Mouse (Mus musculus): ENCODE data around the gene Plekhb1. TPM values are rescaled to one million over a fixed set of nuclear protein-coding genes. Genes with fewer than 3 reads are reported as not detected.
A peak's percentile ranks its signal among the peaks of the same experiment; 100 is the strongest.

Gene Plekhb1
- total and polyA plus RNA-seq, 3 experiments = 0.12 to 0.40 TPM; not detected in 1

DNA sequence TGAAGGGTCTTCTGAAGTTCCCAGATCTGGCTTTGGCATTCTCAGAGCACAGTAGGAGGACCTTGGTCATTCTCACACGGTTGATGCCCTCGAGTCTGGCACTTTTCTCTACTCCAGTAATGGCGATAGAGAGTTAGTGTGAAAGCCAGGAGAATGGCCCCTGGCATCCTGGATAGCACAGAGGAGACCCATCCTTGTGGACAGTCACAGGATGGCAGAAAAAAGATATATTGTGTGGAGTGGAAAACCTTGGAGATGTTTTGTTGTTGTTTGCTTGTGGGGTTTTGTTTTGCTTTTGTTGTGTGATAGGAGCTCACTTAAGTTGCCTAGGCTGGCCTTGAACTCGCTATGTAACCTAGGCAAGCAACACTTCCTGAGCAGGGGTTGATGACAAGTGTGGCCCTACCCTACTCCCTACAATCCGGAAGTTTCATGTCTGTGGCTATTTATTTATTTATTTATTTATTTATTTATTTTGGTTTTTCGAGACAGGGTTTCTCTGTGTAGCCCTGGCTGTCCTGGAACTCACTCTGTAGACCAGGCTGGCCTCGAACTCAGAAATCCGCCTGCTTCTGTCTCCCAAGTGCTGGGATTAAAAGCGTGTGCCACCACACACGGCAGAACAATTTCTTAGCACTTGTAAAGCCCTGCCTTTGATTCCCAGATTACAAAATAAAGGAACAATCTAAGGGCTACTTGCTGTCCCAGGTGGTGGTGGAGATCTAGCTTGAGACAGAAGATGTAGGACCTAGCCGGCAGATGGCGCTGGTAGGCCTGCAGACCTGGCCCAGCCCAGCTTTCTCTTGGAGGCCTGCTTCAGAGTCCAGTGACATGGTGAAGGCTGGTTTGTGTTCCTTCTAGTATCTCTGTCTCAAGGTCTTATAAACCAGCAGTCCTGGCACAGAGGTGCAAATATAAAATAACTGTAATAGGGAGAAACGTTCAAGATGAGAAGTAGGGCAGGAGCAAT lies 23.1 kb upstream of the Plekhb1 start:
- Histone ChIP-seq H3K4me3 (ENCODE audit: control insufficient read depth in 1 of 2, insufficient read depth in 1 of 2, low read depth in 2 of 2, low read length in 2 of 2) (no peak overlapping the region), H3K27me3 (ENCODE audit: control insufficient read depth in 1 of 2, insufficient read depth in 2 of 2, low read length in 2 of 2) (no peaks in the 10 kb centered on the region), H3K9ac (ENCODE audit: control insufficient read depth, low read depth, low read length, poor library complexity, severe bottlenecking) (no peak overlapping the region), H3K36me3 (ENCODE audit: control insufficient read depth in 1 of 2, insufficient read depth in 2 of 2, low read length in 2 of 2) (peaks cover 0 to 13% of the 10 kb centered on the region in 2 experiments; a peak in 2 of 4 replicates), H3K9me3 (replicated peaks; ENCODE audit: insufficient read depth, low read length) (no peaks in the 10 kb centered on the region), H3K79me2 (ENCODE audit: control insufficient read depth, insufficient read depth, low read length, poor library complexity) (no peaks in the 10 kb centered on the region), H3K27ac (ENCODE audit: control insufficient read depth, low read depth, low read length) (peak overlapping the region; percentile 16), H3K4me1 (ENCODE audit: control insufficient read depth in 1 of 2, insufficient read depth in 2 of 2, low read length in 2 of 2) (peaks cover 0 to 9% of the 10 kb centered on the region in 2 experiments; a peak in 1 of 4 replicates)
- TF ChIP-seq NRF1 (IDR thresholded peaks at IDR 0.05; ENCODE audit: insufficient read depth, low read depth, low read length, poor library complexity, severe bottlenecking) (no peak), POLR2AphosphoS5 (IDR thresholded peaks at IDR 0.05; ENCODE audit: borderline replicate concordance, low read depth, low read length) (no peak), MXI1 (IDR thresholded peaks at IDR 0.05; ENCODE audit: low read depth, low read length) (no peak), CHD2 (IDR thresholded peaks at IDR 0.05; ENCODE audit: low read length) (no peak), SIN3A (IDR thresholded peaks at IDR 0.05; ENCODE audit: low read length) (0 out of 2 replicates have a peak, but pooled peaks have one; percentile 5), TBP (IDR thresholded peaks at IDR 0.05; ENCODE audit: low read depth, low read length) (no peak), USF1 (IDR thresholded peaks at IDR 0.05; ENCODE audit: low read depth, low read length) (no peak), ZC3H11A (IDR thresholded peaks at IDR 0.05; ENCODE audit: low read depth, low read length) (peak; percentile 64), POLR2AphosphoS2 (IDR thresholded peaks at IDR 0.05; ENCODE audit: low read length) (no peak), SMC3 (IDR thresholded peaks at IDR 0.05; ENCODE audit: low read depth, low read length) (peak; percentile 69), RAD21 (IDR thresholded peaks at IDR 0.05; ENCODE audit: low read depth, low read length) (peak; percentile 61), CTCF (IDR thresholded peaks at IDR 0.05 in 2 of 3, conservative IDR thresholded peaks at IDR 0.05 in 1 of 3; ENCODE audit: control insufficient read depth in 1 of 3, insufficient read depth in 1 of 3, low read depth in 2 of 3, low read length in 3 of 3, poor library complexity in 1 of 3, severe bottlenecking in 1 of 3) (peak; percentile 35 to 56 (median 36)), ZNF384 (IDR thresholded peaks at IDR 0.05; ENCODE audit: low read depth, low read length) (no peak), TCF12 (IDR thresholded peaks at IDR 0.05; ENCODE audit: low read depth, low read length) (no peak), KAT2A (conservative IDR thresholded peaks at IDR 0.05; ENCODE audit: low read depth, low read length) (no peak), HCFC1 (IDR thresholded peaks at IDR 0.05; ENCODE audit: low read depth, low read length) (no peak)
- DNase-seq (ENCODE audit: low read depth, low spot score) = peak; percentile 90

DNA sequence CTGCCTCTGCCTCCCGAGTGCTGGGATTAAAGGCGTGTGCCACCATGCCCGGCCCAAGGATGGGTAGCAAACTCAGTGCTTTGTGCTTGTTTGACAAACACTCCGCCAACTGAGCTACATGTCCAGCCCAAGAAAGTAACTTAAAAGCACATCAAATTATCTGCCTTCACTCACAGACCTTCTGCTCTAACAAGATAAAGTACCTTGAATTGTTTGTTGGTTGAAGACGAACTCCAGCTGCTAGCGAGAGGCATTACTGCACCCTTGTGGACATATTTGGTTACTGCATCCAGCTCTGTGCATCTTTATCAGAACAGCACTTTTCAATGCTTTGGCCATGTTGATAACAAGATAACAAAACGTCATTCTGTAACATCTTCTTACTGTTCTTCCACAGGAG lies 22.3 kb upstream of the Plekhb1 start:
- Histone ChIP-seq H3K4me1 (ENCODE audit: control insufficient read depth in 1 of 2, insufficient read depth in 2 of 2, low read length in 2 of 2) (peaks cover 0 to 14% of the 10 kb centered on the region in 2 experiments; a peak in 2 of 4 replicates), H3K27ac (ENCODE audit: control insufficient read depth, low read depth, low read length) (no peak overlapping the region), H3K9ac (ENCODE audit: control insufficient read depth, low read depth, low read length, poor library complexity, severe bottlenecking) (no peak overlapping the region), H3K36me3 (ENCODE audit: control insufficient read depth in 1 of 2, insufficient read depth in 2 of 2, low read length in 2 of 2) (peaks cover 0 to 15% of the 10 kb centered on the region in 2 experiments; a peak in 2 of 4 replicates), H3K9me3 (replicated peaks; ENCODE audit: insufficient read depth, low read length) (no peaks in the 10 kb centered on the region), H3K79me2 (ENCODE audit: control insufficient read depth, insufficient read depth, low read length, poor library complexity) (no peaks in the 10 kb centered on the region), H3K4me3 (ENCODE audit: control insufficient read depth in 1 of 2, insufficient read depth in 1 of 2, low read depth in 2 of 2, low read length in 2 of 2) (no peak overlapping the region), H3K27me3 (ENCODE audit: control insufficient read depth in 1 of 2, insufficient read depth in 2 of 2, low read length in 2 of 2) (no peaks in the 10 kb centered on the region)
- DNase-seq (ENCODE audit: low read depth, low spot score) = peak; percentile 91
- TF ChIP-seq GATA1 (IDR thresholded peaks at IDR 0.05; ENCODE audit: low read depth, low read length) (peak; percentile 85), ELF1 (IDR thresholded peaks at IDR 0.05; ENCODE audit: low read depth, low read length) (no peak), MEF2A (IDR thresholded peaks at IDR 0.05; ENCODE audit: extremely low read depth, insufficient replicate concordance, low read depth, low read length, poor library complexity, severe bottlenecking) (no peak), ZNF384 (IDR thresholded peaks at IDR 0.05; ENCODE audit: low read depth, low read length) (0 out of 2 replicates have a peak, but pooled peaks have one; percentile 4), POLR2AphosphoS5 (IDR thresholded peaks at IDR 0.05; ENCODE audit: borderline replicate concordance, low read depth, low read length) (no peak), CTCF (IDR thresholded peaks at IDR 0.05 in 2 of 3, conservative IDR thresholded peaks at IDR 0.05 in 1 of 3; ENCODE audit: control insufficient read depth in 1 of 3, insufficient read depth in 1 of 3, low read depth in 2 of 3, low read length in 3 of 3, poor library complexity in 1 of 3, severe bottlenecking in 1 of 3) (peak; percentile 71 to 94 (median 80)), ZC3H11A (IDR thresholded peaks at IDR 0.05; ENCODE audit: low read depth, low read length) (peak; percentile 83), POLR2AphosphoS2 (IDR thresholded peaks at IDR 0.05; ENCODE audit: low read length) (no peak), MAZ (IDR thresholded peaks at IDR 0.05; ENCODE audit: low read depth, low read length) (no peak), POLR2A (IDR thresholded peaks at IDR 0.05; ENCODE audit: control insufficient read depth in 1 of 2, insufficient read depth in 1 of 2, low read depth in 1 of 2, low read length in 2 of 2, poor library complexity in 1 of 2) (no peak), E2F4 (IDR thresholded peaks at IDR 0.05; ENCODE audit: borderline replicate concordance, low read depth, low read length) (no peak), BHLHE40 (IDR thresholded peaks at IDR 0.05; ENCODE audit: borderline replicate concordance, low read depth, low read length) (no peak), SIN3A (IDR thresholded peaks at IDR 0.05; ENCODE audit: low read length) (peak; percentile 28; the same call in 1 of the 2 replicates), TCF12 (IDR thresholded peaks at IDR 0.05; ENCODE audit: low read depth, low read length) (peak; percentile 40; the same call in 1 of the 2 replicates), MAFK (IDR thresholded peaks at IDR 0.05; ENCODE audit: borderline replicate concordance, low read depth, low read length) (no peak), NRF1 (IDR thresholded peaks at IDR 0.05; ENCODE audit: insufficient read depth, low read depth, low read length, poor library complexity, severe bottlenecking) (no peak), SMC3 (IDR thresholded peaks at IDR 0.05; ENCODE audit: low read depth, low read length) (peak; percentile 86), MXI1 (IDR thresholded peaks at IDR 0.05; ENCODE audit: low read depth, low read length) (no peak), GABPA (IDR thresholded peaks at IDR 0.05; ENCODE audit: low read depth, low read length) (no peak), TAL1 (IDR thresholded peaks at IDR 0.05; ENCODE audit: low read length) (peak; percentile 27; the same call in 1 of the 2 replicates)
